Mouse (Mus musculus) kidney, adult 11 months (tissue): ENCODE measurements at regions not wholly inside any gene's neighbourhood (a gene's known extent, or its start where the extent isn't known, plus 50 kb on each side); places are given as distances from the start of the nearest gene placed in this dataset.

Source experiments
- DNase-seq: peaks from one replicate; pipeline ENCODE4 v3.0.0; 2022

- DNase-seq = no peak
Observed at GRCm38 (mm10) chrX:12479207-12479606, 108.4 kb upstream of the Atp6ap2 start.

- no peak for DNase-seq
Observed at GRCm38 (mm10) chrX:12490957-12491356, 96.6 kb upstream of the Atp6ap2 start.

- DNase-seq = no peak
Observed at GRCm38 (mm10) chrX:12493216-12493615, 94.4 kb upstream of the Atp6ap2 start.

- DNase-seq = no peak
Observed at GRCm38 (mm10) chrX:12493916-12494315, 93.7 kb upstream of the Atp6ap2 start.

- DNase-seq = no peak
Observed at GRCm38 (mm10) chrX:12494535-12494934, 93.1 kb upstream of the Atp6ap2 start.

- DNase-seq = peak; percentile 15
Observed at GRCm38 (mm10) chrX:12500601-12501000, 87.0 kb upstream of the Atp6ap2 start.

- DNase-seq = no peak
Observed at GRCm38 (mm10) chrX:12502364-12502763, 85.2 kb upstream of the Atp6ap2 start.

- DNase-seq = no peak
Observed at GRCm38 (mm10) chrX:12503581-12503980, 84.0 kb upstream of the Atp6ap2 start.

GRCm38 (mm10) chrX:12511119-12511518 lies 76.5 kb upstream of the Atp6ap2 start:
- DNase-seq = no peak

GRCm38 (mm10) chrX:12525044-12525443 lies 62.6 kb upstream of the Atp6ap2 start:
- DNase-seq = no peak

- no peak for DNase-seq
Observed at GRCm38 (mm10) chrX:12530406-12531311, 56.9 kb upstream of the Atp6ap2 start.
